Mouse (Mus musculus) heart, embryonic 13.5 days (tissue): Measurements from ENCODE around the gene Bmp6. TPM values are rescaled to one million over a fixed set of nuclear protein-coding genes. Genes with fewer than 3 reads are reported as not detected.

ENCODE experiments used
- ATAC-seq: fragments of 200-750 bp; cut with Nextera tagmentation; 2 replicates; pipeline ENCODE4 v1.8.0; 2017; ENCODE audit warnings: moderate TSS enrichment; ENCODE audit not compliant: insufficient number of reproducible peaks, low FRiP score, low TSS enrichment; ENCODE audit errors: extremely low read depth
- H3K27ac ChIP-seq: fragments of 300-500 bp; sonication (generic); replicated peaks from 2 replicates; pipeline ENCODE4 v1.5.1; 2015; ENCODE audit warnings: moderate library complexity, mild to moderate bottlenecking, inconsistent platforms
- H3K27me3 ChIP-seq: fragments of 300-500 bp; sonication (generic); replicated peaks from 2 replicates; pipeline ENCODE4 v1.6.1; 2015; ENCODE audit warnings: mild to moderate bottlenecking, inconsistent platforms
- H3K36me3 ChIP-seq: fragments of 300-500 bp; sonication (generic); 2 replicates; pipeline ENCODE4 v1.6.1; 2015; ENCODE audit warnings: mild to moderate bottlenecking, inconsistent platforms
- H3K4me1 ChIP-seq: fragments of 300-500 bp; sonication (generic); 2 replicates; pipeline ENCODE4 v1.6.1; 2015; ENCODE audit warnings: inconsistent platforms
- H3K4me2 ChIP-seq: fragments of 300-500 bp; sonication (generic); 2 replicates; pipeline ENCODE4 v1.6.1; 2015; ENCODE audit warnings: inconsistent platforms, mild to moderate bottlenecking, moderate library complexity
- H3K4me3 ChIP-seq: fragments of 300-500 bp; sonication (generic); 2 replicates; pipeline ENCODE4 v1.5.1; 2015; ENCODE audit warnings: moderate library complexity, mild to moderate bottlenecking, inconsistent platforms
- H3K9ac ChIP-seq: fragments of 300-500 bp; sonication (generic); 2 replicates; pipeline ENCODE4 v1.6.1; 2015; ENCODE audit warnings: inconsistent platforms, mild to moderate bottlenecking, moderate library complexity
- H3K9me3 ChIP-seq: fragments of 300-500 bp; sonication (generic); 2 replicates; pipeline ENCODE4 v1.6.1; 2016; ENCODE audit warnings: inconsistent platforms
- WGBS: fragments of 180-500 bp; shearing (Covaris S2); methylation state at CpG from one replicate; pipeline ENCODE4 v1.1.7; 2015; ENCODE audit warnings: mixed read lengths; 5-methylcytosine and 5-hydroxymethylcytosine counted together
- polyA plus RNA-seq: library from polyadenylated mRNA; unstranded; fragments of >200 nt; fragmentation: Nextera tagmentation; extraction: Ambion mirVana; gene quantifications from 2 replicates; pipeline ENCODE4 v1.2.1, GENCODE M21; 2015

Bmp6 gene
- polyA plus RNA-seq, 1 experiment from 2014 or later = 2.4 TPM

DNA sequence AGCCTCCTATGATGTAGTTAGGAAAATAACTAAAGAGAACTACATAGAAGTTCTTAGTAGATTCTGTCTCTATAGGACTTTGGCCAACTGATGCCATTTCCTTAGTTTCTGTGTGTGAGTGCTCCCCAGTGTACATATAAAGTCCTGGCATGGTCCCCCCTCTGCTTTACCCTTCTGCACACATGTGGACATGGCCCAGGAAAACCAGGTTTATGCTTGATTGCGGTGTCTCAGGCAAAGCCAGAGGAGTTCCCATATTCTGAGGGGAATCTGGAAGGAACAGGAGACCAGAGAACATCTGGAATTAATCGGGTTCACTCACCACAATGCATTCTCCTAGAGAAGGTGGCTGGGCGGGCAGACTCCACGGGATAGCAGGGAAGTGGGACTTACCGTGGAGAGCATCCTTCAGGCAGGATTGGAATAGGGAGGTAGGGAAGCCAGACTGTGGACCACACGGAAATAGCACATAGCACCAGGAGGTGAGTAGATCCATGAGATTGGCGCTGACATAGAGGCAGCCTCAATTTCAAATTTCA lies 52.2 kb downstream of the Bmp6 start:
- H3K4me1 ChIP-seq = no peaks in the 10 kb centered on the region
- H3K9me3 ChIP-seq = no peaks in the 10 kb centered on the region
- H3K27ac ChIP-seq = no peak overlapping the region
- H3K27me3 ChIP-seq = no peaks in the 10 kb centered on the region
- no peak overlapping the region for H3K4me2 ChIP-seq
- no peak overlapping the region for H3K9ac ChIP-seq
- H3K36me3 ChIP-seq = no peaks in the 10 kb centered on the region
- no peak for ATAC-seq
- WGBS = 68% methylated on average over 7 of the region's 7 CpGs
- H3K4me3 ChIP-seq = no peak overlapping the region

- no peak overlapping the region for H3K9ac ChIP-seq
- no peak for ATAC-seq
Measured at GRCm38 (mm10) chr13:38398658-38399057, 53.8 kb downstream of the Bmp6 start.

GRCm38 (mm10) chr13:38400662-38401061 lies 55.8 kb downstream of the Bmp6 start:
- peaks cover 8% of the 10 kb centered on the region; the same call in 1 of the 2 replicates for H3K4me1 ChIP-seq
- no peak for ATAC-seq
- H3K4me2 ChIP-seq = no peak overlapping the region
- WGBS = 82% methylated on average over 8 of the region's 8 CpGs
- H3K9ac ChIP-seq = no peak overlapping the region
- H3K9me3 ChIP-seq = no peaks in the 10 kb centered on the region
- H3K27me3 ChIP-seq = no peaks in the 10 kb centered on the region
- no peak overlapping the region for H3K27ac ChIP-seq
- no peaks in the 10 kb centered on the region for H3K36me3 ChIP-seq
- no peak overlapping the region for H3K4me3 ChIP-seq

More at GRCm38 (mm10) chr13:38398658-38399057, 53.8 kb downstream of the Bmp6 start:
- Histone ChIP-seq H3K4me3 (no peak overlapping the region), H3K4me2 (no peak overlapping the region), H3K36me3 (no peaks in the 10 kb centered on the region), H3K4me1 (no peaks in the 10 kb centered on the region), H3K27me3 (no peaks in the 10 kb centered on the region), H3K9me3 (no peaks in the 10 kb centered on the region), H3K27ac (no peak overlapping the region)
- WGBS = 69% methylated on average over 6 of the region's 6 CpGs

DNA sequence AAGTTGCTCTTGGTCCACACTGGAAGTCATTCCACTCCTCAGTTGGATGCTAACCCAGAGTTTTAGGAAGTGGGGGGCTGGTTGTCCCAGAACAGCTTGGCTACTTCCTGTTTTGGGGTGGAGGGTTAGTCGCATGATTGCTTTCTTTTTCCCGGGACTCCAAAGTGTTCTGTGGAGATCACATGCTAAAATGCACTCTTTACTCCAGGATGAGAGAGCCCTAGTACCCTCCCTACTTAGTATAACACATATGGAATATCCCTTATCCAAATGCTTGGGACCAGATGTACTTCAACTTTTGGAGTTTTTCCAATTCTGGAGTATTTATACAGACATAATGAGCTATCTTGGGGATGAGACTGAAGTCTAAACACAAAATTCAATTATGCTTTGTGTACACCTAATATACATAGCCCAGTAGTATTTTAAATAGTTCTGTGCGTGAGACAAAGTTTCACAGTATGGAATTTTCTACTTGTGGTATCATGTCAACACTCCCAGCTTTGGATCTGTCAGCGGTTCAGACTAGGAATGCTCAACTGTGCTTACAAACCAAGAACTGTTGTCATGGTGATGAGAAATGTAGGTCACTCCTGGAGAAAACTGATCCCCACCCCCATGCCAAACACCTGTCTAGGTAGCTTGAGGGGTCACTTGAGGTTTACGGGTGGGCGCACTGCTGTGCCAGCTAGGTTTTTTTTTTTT lies 62.9 kb downstream of the Bmp6 start:
- Histone ChIP-seq H3K9me3 (no peaks in the 10 kb centered on the region), H3K9ac (no peak overlapping the region), H3K4me3 (no peak overlapping the region), H3K4me2 (peak overlapping the region; percentile 29; the same call in 1 of the 2 replicates), H3K36me3 (no peaks in the 10 kb centered on the region), H3K4me1 (peaks cover 47% of the 10 kb centered on the region), H3K27me3 (no peaks in the 10 kb centered on the region), H3K27ac (no peak overlapping the region)
- ATAC-seq = no peak
- 43% methylated on average over 6 of the region's 6 CpGs for WGBS

GRCm38 (mm10) chr13:38408636-38409035 lies 63.7 kb downstream of the Bmp6 start:
- no peaks in the 10 kb centered on the region for H3K27me3 ChIP-seq
- H3K9ac ChIP-seq = no peak overlapping the region
- peaks cover 47% of the 10 kb centered on the region for H3K4me1 ChIP-seq
- WGBS = 32% methylated on average over 3 of the region's 3 CpGs
- H3K9me3 ChIP-seq = no peaks in the 10 kb centered on the region
- H3K27ac ChIP-seq = 0 out of 2 replicates have a peak overlapping the region, but pooled peaks have one; percentile 40
- H3K4me2 ChIP-seq = peak overlapping the region; percentile 29
- H3K4me3 ChIP-seq = no peak overlapping the region
- ATAC-seq = no peak
- no peaks in the 10 kb centered on the region for H3K36me3 ChIP-seq

GRCm38 (mm10) chr13:38410322-38410865 lies 65.5 kb downstream of the Bmp6 start:
- Histone ChIP-seq H3K9ac (no peak overlapping the region; the same call in 1 of the 2 replicates), H3K27me3 (no peaks in the 10 kb centered on the region), H3K36me3 (no peaks in the 10 kb centered on the region), H3K9me3 (no peaks in the 10 kb centered on the region), H3K27ac (0 out of 2 replicates have a peak overlapping the region, but pooled peaks have one; percentile 43), H3K4me3 (peak overlapping the region; percentile 20; the same call in 1 of the 2 replicates), H3K4me2 (peak overlapping the region; percentile 59), H3K4me1 (peaks cover 39% of the 10 kb centered on the region)
- WGBS = 12% methylated on average over 15 of the region's 15 CpGs
- no peak; the same call in 1 of the 2 replicates for ATAC-seq

DNA sequence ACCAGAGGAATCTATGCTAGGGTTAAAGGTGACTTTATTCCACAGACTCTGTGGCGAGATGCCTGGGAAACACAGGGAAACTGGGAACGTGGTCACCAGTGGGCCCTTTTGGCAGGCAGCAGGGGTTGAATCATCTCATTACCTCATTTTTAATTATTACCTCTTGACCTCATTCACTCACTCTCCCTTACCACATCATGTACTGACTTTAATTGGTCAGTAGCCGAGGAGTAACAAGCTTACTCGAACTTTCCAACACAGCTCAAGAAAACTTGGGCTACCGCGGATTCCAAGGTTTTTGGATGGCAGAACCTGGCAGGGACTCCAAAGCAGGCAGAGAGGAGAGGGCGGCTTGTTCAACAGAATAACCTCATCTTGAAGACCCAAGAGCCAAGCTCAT lies 74.9 kb downstream of the Bmp6 start:
- no peaks in the 10 kb centered on the region for H3K9me3 ChIP-seq
- H3K27me3 ChIP-seq = no peaks in the 10 kb centered on the region
- H3K4me1 ChIP-seq = peaks cover 8% of the 10 kb centered on the region
- no peaks in the 10 kb centered on the region for H3K36me3 ChIP-seq
- no peak for ATAC-seq
- no peak overlapping the region for H3K4me3 ChIP-seq
- H3K4me2 ChIP-seq = no peak overlapping the region
- 87% methylated on average over 7 of the region's 7 CpGs for WGBS
- H3K9ac ChIP-seq = no peak overlapping the region
- H3K27ac ChIP-seq = no peak overlapping the region

GRCm38 (mm10) chr13:38422491-38422890 lies 77.6 kb downstream of the Bmp6 start:
- no peaks in the 10 kb centered on the region for H3K9me3 ChIP-seq

DNA sequence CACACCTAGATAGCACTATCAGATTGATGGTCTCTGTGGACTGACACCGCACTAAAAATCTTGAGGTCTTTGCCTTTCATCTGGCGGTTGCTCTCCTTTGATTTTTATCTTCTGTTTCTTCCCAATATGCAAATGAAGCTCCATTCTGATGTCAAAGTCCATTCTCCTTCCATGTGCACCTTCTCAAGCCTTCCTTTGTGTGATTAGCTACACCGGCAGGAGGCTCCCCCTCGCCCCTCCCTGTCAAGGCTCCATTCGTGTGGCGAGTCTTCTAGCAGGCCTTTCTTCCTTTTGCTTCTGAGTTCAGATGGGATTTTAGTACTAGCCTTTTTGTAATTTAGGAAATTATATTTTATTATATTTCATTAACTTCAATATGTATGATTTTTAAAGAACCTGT lies 80.4 kb downstream of the Bmp6 start:
- Histone ChIP-seq H3K27ac (no peak overlapping the region), H3K9me3 (no peaks in the 10 kb centered on the region; the same call in 1 of the 2 replicates), H3K9ac (no peak overlapping the region), H3K36me3 (no peaks in the 10 kb centered on the region), H3K4me3 (no peak overlapping the region), H3K4me1 (peaks cover 8% of the 10 kb centered on the region), H3K27me3 (no peaks in the 10 kb centered on the region), H3K4me2 (no peak overlapping the region)
- ATAC-seq = no peak
- 74% methylated on average over 6 of the region's 6 CpGs for WGBS

More at GRCm38 (mm10) chr13:38422491-38422890, 77.6 kb downstream of the Bmp6 start:
- WGBS = 62% methylated on average over 5 of the region's 5 CpGs
- no peak overlapping the region for H3K4me3 ChIP-seq
- H3K4me1 ChIP-seq = peaks cover 8% of the 10 kb centered on the region
- no peaks in the 10 kb centered on the region for H3K36me3 ChIP-seq
- H3K27ac ChIP-seq = no peak overlapping the region
- ATAC-seq = no peak
- H3K9ac ChIP-seq = no peak overlapping the region
- H3K4me2 ChIP-seq = no peak overlapping the region
- no peaks in the 10 kb centered on the region for H3K27me3 ChIP-seq

GRCm38 (mm10) chr13:38429671-38430070 lies 84.8 kb downstream of the Bmp6 start:
- Histone ChIP-seq H3K4me1 (no peaks in the 10 kb centered on the region), H3K36me3 (no peaks in the 10 kb centered on the region), H3K9ac (no peak overlapping the region), H3K27ac (no peak overlapping the region), H3K4me2 (no peak overlapping the region), H3K9me3 (no peaks in the 10 kb centered on the region; the same call in 1 of the 2 replicates), H3K4me3 (no peak overlapping the region), H3K27me3 (no peaks in the 10 kb centered on the region)
- WGBS = 58% methylated on average over 8 of the region's 8 CpGs
- no peak for ATAC-seq

- Histone ChIP-seq H3K4me3 (no peak overlapping the region), H3K27me3 (no peaks in the 10 kb centered on the region), H3K9ac (no peak overlapping the region), H3K4me2 (no peak overlapping the region), H3K36me3 (no peaks in the 10 kb centered on the region), H3K27ac (no peak overlapping the region), H3K9me3 (no peaks in the 10 kb centered on the region; the same call in 1 of the 2 replicates), H3K4me1 (no peaks in the 10 kb centered on the region)
- WGBS = 78% methylated on average over 6 of the region's 6 CpGs
- ATAC-seq = no peak
Measured at GRCm38 (mm10) chr13:38430075-38430474, 85.2 kb downstream of the Bmp6 start.
